Mouse (Mus musculus) gastrocnemius, postnatal 36 days (tissue): ENCODE measurements at regions not wholly inside any gene's neighbourhood (a gene's known extent, or its start where the extent isn't known, plus 50 kb on each side); places are given as distances from the start of the nearest gene placed in this dataset.

Experiments
- DNase-seq, 2 experiments: peaks; one replicate each; pipeline ENCODE4 v3.0.0; 2022
- intact Hi-C: fragments of 180-260 bp; cut with DNase I; formaldehyde crosslinking; loops from one replicate; pipeline ENCODE4 v1.15.1; 2025

- intact Hi-C loops = no loop called here
- no peak for DNase-seq
These were observed 213.2 kb downstream of the Maf start for GRCm38 (mm10) chr8:115494353-115494752.

GRCm38 (mm10) chr8:115486904-115487303 is 220.7 kb downstream of the Maf start:
- intact Hi-C loops = no loop called here
- no peak for DNase-seq

GRCm38 (mm10) chr8:115481136-115481535 is 226.5 kb downstream of the Maf start:
- no peak for DNase-seq
- intact Hi-C loops = no loop called here

DNA sequence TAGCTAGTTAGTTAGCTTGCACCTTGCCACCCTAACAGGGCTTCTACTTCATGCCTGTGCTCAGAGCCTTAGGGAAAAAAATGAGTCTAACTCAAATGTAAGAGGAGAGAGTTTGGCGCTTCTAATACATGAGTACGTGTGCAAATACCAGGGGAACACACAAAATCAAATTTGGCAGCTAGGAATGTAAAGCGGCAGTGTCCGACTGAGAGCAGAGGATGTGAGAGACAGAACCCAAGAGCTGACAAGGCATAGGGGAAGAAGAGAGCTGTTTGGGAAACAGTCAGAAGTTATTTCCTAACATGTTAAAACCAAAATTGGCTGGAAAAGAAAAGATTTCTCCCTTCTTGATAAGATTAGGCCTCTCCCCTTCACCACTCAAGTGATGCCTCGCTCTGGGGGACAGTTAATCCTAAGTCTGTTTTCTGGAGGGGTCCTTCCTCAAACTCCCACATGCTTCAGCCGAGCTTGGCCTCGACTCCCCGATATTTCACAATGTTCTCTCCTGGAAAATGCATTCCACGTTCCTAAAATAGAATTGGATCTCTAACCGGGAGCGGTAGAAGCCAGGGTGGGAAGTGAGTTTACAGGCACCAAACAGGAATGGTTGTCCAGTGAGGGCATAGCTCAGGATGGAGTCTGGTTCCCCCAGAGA is 229.1 kb downstream of the Maf start:
- intact Hi-C loops = loop anchor here (5.0 kb wide), 2 partner anchors 229 to 501 kb away; partner anchors contain the start of gene Maf
- DNase-seq = peak in 1 of 2 experiments; percentile 33

GRCm38 (mm10) chr8:115476071-115476470 is 231.5 kb downstream of the Maf start:
- DNase-seq = peak; percentile 33 to 43
- intact Hi-C loops = loop anchor here (5.0 kb wide), 2 partner anchors 231 to 499 kb away; partner anchors contain the start of gene Maf

GRCm38 (mm10) chr8:115475156-115475555 is 232.4 kb downstream of the Maf start:
- no peak for DNase-seq
- intact Hi-C loops = loop anchor here (5.0 kb wide), 2 partner anchors 232 to 498 kb away; partner anchors contain the start of gene Maf

DNA sequence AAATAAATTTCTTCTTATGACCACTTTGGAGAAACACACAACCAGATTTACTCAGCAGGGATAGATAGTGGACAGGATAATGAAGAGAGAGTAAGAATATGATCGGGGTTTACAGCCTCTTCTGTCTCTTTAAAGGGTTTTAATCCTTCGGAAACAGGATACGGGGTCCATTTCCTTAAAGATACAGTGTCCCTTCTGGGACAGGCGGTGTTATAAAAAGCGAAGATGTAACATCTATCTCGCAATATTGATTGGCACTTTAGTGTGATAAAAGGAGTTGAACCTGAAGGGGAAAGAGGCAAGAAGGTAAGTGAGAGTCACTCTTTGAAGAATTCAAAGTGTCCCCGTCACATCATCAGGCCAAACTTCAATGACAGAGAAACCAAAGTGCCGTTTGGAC is 233.6 kb downstream of the Maf start:
- intact Hi-C loops = no loop called here
- no peak for DNase-seq

DNA sequence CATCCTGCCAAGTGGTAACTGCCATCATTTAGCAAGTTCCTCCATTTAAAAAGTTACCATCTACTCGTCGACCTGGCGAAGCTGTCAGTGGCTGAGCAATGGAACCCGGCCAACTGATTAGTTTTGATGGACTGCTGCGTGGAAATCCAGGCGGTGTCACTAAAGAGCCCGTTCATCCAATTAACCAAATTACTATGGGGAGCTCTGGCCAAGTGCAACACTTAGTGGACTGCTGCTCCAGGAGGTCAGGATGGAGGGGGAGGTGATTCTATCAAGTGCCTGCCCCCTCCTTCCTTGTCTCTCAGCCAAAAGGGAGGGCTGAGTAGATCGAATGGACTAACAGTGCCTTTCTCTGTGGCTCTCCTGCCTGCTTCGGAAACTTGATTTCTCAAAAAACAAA is 241.0 kb downstream of the Maf start:
- intact Hi-C loops = no loop called here
- DNase-seq = no peak

DNA sequence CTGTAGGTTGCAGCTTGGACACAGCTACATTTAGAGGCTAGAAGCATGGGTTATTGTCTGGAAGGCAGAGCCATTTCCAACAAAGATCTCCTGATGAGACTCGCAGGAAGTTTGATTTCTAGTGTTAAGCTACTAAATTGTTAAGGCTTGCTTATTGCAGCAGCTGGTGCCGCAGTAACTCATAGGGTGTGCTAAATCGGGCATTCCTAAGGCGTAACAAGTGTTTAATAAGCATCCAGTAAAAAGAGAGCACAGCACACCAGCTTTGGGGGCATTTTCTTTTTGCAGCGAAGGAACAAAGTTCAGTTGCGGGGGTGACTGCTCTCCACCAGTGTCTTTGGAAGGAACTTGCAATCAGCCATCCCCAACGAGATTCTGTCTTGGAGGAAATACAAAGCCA is 241.5 kb downstream of the Maf start:
- intact Hi-C loops = no loop called here
- DNase-seq = no peak

GRCm38 (mm10) chr8:115462657-115463056 is 244.9 kb downstream of the Maf start:
- intact Hi-C loops = no loop called here
- DNase-seq = no peak

DNA sequence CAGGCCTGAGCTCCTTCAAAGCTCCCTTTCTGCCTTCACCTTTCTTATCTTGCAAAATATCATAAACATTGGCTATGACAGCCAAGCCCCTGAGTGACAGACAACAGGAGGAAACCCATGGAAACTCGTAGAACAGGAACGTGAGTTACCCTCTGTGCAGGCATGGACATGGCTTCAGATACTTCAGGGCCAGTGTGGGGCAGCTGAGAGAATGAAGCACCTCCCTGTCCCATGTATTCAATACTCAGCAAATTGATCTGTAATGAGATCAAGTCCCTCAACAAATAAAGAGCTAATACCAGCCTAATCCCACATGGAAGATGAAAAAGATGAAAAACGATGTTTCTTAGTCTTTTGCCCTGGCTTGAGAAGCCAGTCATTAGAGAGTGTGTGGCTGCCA is 249.5 kb downstream of the Maf start:
- intact Hi-C loops = no loop called here
- DNase-seq = no peak

- no peak for DNase-seq
- intact Hi-C loops = no loop called here
These were observed 256.8 kb downstream of the Maf start for GRCm38 (mm10) chr8:115450789-115451188.

DNA sequence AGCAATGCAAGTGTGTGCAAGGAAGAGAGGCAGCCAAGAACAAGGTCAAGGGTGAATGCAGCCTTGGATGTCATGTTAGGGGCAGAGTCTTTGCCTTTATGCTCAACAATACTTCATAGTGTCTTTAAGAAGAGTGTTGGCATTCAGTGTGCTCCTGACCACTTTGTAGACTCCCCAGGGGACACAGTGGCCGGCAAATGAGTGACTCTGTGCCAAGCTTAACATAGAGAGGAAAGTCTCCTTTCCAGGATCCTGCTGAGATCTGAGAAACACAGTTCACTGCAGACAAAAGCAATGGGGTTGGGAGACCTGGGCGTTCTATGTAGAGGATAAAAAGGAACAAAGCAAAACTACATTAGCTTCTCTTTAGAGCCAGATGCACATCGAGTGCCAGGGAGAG is 259.2 kb downstream of the Maf start:
- intact Hi-C loops = no loop called here
- DNase-seq = no peak

DNA sequence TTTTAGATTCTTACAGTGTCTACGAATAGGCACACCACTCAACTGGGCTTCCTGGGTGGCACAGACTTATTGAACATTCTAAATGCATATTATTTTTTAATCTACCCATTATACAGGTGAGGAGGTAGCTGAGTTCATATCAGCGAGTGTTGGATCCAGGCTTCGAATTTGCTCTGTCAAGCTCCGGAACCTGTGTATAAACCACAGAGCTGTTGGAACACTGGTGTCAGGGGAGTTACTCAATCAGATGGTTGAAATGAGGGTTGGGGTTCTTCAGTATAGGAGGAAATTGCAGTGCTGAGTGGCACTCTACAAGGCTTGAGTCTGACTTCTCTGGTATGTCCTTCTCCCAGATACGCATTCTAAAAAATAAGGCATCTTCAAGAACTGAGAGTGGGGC is 263.1 kb downstream of the Maf start:
- intact Hi-C loops = no loop called here
- DNase-seq = no peak

DNA sequence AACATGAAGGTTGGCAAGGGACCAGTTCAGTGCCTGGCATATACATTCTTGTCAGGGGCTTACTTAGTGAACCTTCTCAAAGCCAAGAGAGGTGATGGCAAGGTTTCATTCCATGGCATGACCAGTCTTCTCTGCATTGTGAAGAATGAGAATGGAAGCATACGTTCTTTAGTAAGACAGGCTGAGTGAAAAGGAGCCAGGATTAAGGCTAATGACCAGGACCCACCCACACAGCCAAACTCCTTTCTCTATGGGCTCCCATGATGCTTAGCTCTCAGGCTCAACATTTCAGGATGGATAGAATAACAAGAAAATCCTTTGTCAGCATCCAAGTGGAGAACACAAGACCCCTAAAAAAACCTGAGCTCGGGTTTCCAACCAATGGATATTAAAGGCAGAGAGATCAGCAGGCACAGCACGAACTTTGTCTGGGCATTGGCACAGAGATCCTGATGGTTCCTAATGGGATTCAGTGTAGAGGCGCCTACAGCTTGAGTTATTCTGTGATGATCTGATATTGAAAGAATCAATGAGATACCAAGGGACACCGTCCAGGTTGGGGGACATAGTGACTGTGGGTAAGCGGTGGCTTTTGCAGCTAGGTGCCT is 265.5 kb downstream of the Maf start:
- DNase-seq = no peak
- intact Hi-C loops = no loop called here

GRCm38 (mm10) chr8:115441323-115441722 is 266.3 kb downstream of the Maf start:
- intact Hi-C loops = no loop called here
- no peak for DNase-seq

DNA sequence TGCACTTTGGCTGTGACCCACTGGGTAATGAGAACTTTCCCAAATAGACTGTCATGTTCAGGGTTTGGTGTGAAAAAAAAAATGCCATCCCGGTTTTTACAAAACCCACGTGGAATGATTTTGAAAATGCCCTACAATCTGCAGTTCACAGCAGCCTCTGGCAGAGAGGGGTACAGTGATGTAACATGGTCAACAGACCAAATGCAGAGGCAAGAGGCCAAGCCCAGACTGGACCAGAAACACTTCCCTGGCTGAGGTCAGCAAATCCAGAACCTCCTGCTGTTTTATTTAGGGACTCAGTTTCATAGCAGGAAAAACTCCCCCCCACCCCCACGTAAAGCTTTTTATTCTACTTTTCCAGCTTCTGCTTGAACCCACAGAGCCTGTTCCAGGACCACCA is 267.4 kb downstream of the Maf start:
- intact Hi-C loops = no loop called here
- no peak for DNase-seq

- DNase-seq = no peak
- intact Hi-C loops = no loop called here
These were observed 268.1 kb downstream of the Maf start for GRCm38 (mm10) chr8:115439512-115439911.

- DNase-seq = no peak
- intact Hi-C loops = no loop called here
These were observed 269.6 kb downstream of the Maf start for GRCm38 (mm10) chr8:115437956-115438355.

DNA sequence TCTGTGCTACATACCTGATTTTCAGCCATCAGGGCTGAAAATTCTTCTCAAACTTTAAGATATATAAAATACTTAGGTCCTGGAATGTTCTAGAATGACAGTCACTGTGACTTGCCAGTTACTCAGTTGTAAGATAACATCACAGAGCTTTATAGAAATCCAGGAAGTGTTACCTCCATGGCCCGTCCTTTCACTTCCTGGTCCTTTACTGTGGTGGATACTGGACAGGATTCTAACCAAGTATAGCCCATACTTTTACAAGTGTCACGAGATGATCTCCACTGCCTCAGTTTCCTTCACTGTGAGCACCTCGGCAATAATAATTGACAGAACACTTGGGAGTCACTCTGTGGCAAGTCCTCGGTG is 271.3 kb downstream of the Maf start:
- intact Hi-C loops = no loop called here
- DNase-seq = no peak

DNA sequence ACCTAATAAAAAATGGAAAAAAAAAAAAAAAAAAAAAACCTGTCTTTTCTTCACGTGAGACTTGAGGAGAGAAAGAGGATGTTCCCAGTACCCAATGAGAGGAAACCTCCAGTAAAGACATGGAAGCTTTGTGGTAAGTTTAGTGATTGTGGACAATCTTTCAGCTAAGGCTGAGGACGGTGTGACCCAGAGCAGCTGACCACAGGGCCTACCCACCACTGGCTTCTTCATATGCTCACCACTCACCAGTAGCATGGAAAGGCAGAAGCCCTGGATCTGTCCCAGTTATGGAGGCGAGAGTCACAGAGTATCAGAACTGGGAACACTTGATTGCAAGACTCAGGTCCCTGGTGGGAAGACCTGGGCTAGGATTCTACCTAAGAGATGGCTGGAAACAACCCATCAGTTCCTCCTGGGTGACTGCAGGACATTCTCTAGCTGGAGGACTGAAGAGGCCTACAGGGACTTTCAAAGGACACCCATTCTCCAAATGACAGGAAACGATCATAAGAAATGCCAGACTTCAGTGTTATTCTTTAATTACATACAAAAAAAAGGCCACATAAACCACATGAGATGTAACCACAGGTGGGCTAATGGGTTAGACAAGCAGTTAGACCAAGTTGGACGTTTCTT is 271.8 kb downstream of the Maf start:
- intact Hi-C loops = no loop called here
- DNase-seq = no peak

- intact Hi-C loops = no loop called here
- DNase-seq = peak; percentile 7 to 26
These were observed 275.1 kb downstream of the Maf start for GRCm38 (mm10) chr8:115432396-115433040.
